Mouse (Mus musculus) hindbrain, embryonic 11.5 days (tissue): ENCODE results near the gene Ifne. TPM values are rescaled to one million over a fixed set of nuclear protein-coding genes. Genes with fewer than 3 reads are reported as not detected.

ENCODE experiments used
- microRNA counts: library from miRNA; unstranded; fragments of <30 nt; microRNA quantifications from one replicate; lab custom pipeline; 2015
- polyA plus RNA-seq: library from polyadenylated mRNA; unstranded; fragments of >200 nt; fragmentation: Nextera tagmentation; extraction: Ambion mirVana; gene quantifications from 2 replicates; pipeline ENCODE4 v1.2.1, GENCODE M21; 2014

The Ifne gene
- polyA plus RNA-seq, 1 experiment from 2014 or later: not detected

MicroRNAs encoded within 50 kb of the gene (microRNA counts, 519-probe panel; counts per million panel counts)
- not detected for microRNA mmu-miR-31 (lab: Ali Mortazavi, UCI)

Other genes starting within 250 kb of the Ifne start
- gene C87499, start 245.8 kb downstream of the Ifne start, polyA plus RNA-seq: not detected in 2 replicates
- gene Ifna13, start 235.7 kb downstream of the Ifne start, polyA plus RNA-seq: not detected in 2 replicates
- gene Ifna16, start 203.3 kb downstream of the Ifne start, polyA plus RNA-seq: not detected in 2 replicates
- not detected in 2 replicates for gene Ifna2, start 196.3 kb downstream of the Ifne start, polyA plus RNA-seq
- not detected in 2 replicates for gene Ifnab, start 188.8 kb downstream of the Ifne start, polyA plus RNA-seq
- 0.77 and 1.2 TPM in 2 replicates for gene Gm26566, start 158.4 kb downstream of the Ifne start, polyA plus RNA-seq
- gene Klhl9, start 157.7 kb downstream of the Ifne start, polyA plus RNA-seq: 136 and 150 TPM in 2 replicates
- gene Gm13271, start 125.3 kb downstream of the Ifne start, polyA plus RNA-seq: not detected in 2 replicates
- gene Gm13283, start 120.1 kb downstream of the Ifne start, polyA plus RNA-seq: 0.20 and 0.32 TPM in 2 replicates
- not detected in 2 replicates for gene Gm13290, start 106.4 kb downstream of the Ifne start, polyA plus RNA-seq
- not detected in 2 replicates for gene Gm13289, start 103.3 kb downstream of the Ifne start, polyA plus RNA-seq
- gene Gm13272, start 100.4 kb downstream of the Ifne start, polyA plus RNA-seq: not detected in 2 replicates
- not detected in 2 replicates for gene Ifnz, start 98.1 kb downstream of the Ifne start, polyA plus RNA-seq
- gene Gm13276, start 94.5 kb downstream of the Ifne start, polyA plus RNA-seq: not detected in 2 replicates
- not detected in 2 replicates for gene Gm13277, start 91.6 kb downstream of the Ifne start, polyA plus RNA-seq
- gene Gm13278, start 88.7 kb downstream of the Ifne start, polyA plus RNA-seq: not detected in 2 replicates
- not detected in 2 replicates for gene Gm13275, start 85.7 kb downstream of the Ifne start, polyA plus RNA-seq
- not detected in 2 replicates for gene Gm13279, start 82.8 kb downstream of the Ifne start, polyA plus RNA-seq
- gene Gm13285, start 80.5 kb downstream of the Ifne start, polyA plus RNA-seq: 0.40 and 0.82 TPM in 2 replicates
- gene Gm13287, start 76.9 kb downstream of the Ifne start, polyA plus RNA-seq: not detected in 2 replicates
- gene Gm13288, start 74.7 kb downstream of the Ifne start, polyA plus RNA-seq: not detected in 2 replicates
- gene Ifna7, start 64.0 kb downstream of the Ifne start, polyA plus RNA-seq: not detected in 2 replicates
- gene Ifna11, start 60.2 kb downstream of the Ifne start, polyA plus RNA-seq: not detected in 2 replicates
- not detected in 2 replicates for gene Ifna6, start 52.8 kb downstream of the Ifne start, polyA plus RNA-seq
- gene Ifna5, start 44.7 kb downstream of the Ifne start, polyA plus RNA-seq: not detected in 2 replicates
- not detected in 2 replicates for gene Ifna4, start 38.3 kb downstream of the Ifne start, polyA plus RNA-seq
- not detected in 2 replicates for gene Ifna1, start 30.1 kb downstream of the Ifne start, polyA plus RNA-seq